Mouse (Mus musculus) lung, adult 2 months (tissue): ENCODE measurements around the gene Mx1.

Source experiments
- CTCF ChIP-seq: fragments of 200-500 bp; IDR thresholded peaks from 2 replicates; pipeline ENCODE4 v1.5.1; 2011; ENCODE audit warnings: mild to moderate bottlenecking, low read length, control low read depth; ENCODE audit not compliant: insufficient read depth
- POLR2A ChIP-seq: fragments of 200-500 bp; IDR thresholded peaks from 2 replicates; pipeline ENCODE4 v1.6.1; 2011; ENCODE audit warnings: low read depth, mild to moderate bottlenecking, control low read depth, low read length, borderline replicate concordance; ENCODE audit errors: extremely low read depth

GRCm38 (mm10) chr16:97438191-97438590 lies 24.5 kb downstream of the Mx1 start:
- TF ChIP-seq CTCF = no peak
- no peak for TF ChIP-seq POLR2A
